Mouse (Mus musculus): Measurements from ENCODE around the gene Tenm2.

Tenm2 gene

DNA sequence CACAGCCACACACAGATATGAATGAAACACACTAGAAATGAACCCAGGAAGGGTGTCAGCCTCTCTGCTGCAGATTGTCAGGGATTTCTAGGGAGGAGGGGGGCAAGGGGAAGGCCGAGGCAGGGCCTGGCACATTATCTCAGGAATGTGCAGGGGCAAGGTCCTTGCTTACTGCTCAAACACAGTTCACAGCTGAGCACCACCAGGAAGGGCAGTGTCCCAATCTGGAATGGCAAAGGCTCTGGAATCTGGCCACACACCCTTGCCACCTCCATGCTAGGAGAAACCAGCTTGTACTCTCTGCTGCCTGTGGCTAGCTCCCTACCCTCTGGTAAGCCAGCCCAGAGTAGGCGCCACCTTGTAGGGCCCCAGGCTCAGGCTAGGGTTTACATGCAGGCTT is 1272.2 kb downstream of the Tenm2 start:
- DNase-seq (ENCODE audit: low read depth, low spot score) = no peak

DNA sequence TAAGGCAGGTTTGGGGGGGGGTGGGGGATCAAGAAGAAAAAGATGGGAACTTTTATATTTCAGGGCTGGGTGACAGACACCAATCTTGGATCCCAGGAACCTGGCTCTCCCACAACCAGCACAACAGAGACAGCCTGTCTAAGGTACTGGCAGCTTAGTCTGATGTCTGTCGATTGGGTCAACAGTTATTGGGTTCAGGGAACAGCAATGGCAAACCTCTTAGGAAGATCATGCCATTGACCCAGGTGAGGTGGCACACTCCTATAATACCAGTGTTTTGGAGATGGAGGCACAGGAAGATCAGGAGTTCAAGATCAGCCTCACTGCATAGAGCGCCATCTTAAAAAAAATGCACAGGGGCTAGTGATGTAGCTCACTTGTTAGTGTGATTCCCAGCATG is 1273.3 kb downstream of the Tenm2 start:
- no peak for DNase-seq (ENCODE audit: low read depth, low spot score)

DNA sequence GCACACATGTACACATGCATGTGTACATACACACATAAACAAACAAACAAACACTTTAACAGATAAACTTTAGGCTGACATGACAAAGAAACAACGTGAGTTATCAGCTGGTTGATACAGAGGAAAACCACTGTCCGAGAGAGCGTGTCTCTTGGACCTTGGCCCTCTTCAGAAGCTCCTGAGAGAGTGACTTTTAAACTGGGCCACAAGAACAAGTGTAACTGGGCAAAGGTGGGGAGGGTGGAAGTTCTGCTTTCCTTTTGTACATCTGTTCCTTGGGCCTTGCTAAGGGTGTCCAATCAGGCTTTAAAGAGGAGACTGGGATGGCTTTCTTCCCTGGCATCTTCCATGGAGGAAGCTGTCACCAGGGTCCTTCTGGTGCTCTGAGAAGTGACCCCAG is 1276.5 kb downstream of the Tenm2 start:
- DNase-seq (ENCODE audit: low read depth, low spot score) = no peak

All from brain, adult 2 months (tissue).